Mouse (Mus musculus) Muller cell, postnatal 12 days (primary cell): ENCODE measurements around the gene Gm5617.
"Not testable (repeated sequence)": the region's sequence is repeated elsewhere in the genome, so short reads cannot be mapped to it uniquely, and the experiment has no call there.

ENCODE experiments used
- DNase-seq: peaks from one replicate; pipeline ENCODE4 v3.0.0-alpha.2; 2015; ENCODE audit errors: inconsistent ontology term

Gene Gm5617

GRCm38 (mm10) chr9:48501192-48501591 lies 6.0 kb downstream of the Gm5617 start:
- no peak for DNase-seq

DNA sequence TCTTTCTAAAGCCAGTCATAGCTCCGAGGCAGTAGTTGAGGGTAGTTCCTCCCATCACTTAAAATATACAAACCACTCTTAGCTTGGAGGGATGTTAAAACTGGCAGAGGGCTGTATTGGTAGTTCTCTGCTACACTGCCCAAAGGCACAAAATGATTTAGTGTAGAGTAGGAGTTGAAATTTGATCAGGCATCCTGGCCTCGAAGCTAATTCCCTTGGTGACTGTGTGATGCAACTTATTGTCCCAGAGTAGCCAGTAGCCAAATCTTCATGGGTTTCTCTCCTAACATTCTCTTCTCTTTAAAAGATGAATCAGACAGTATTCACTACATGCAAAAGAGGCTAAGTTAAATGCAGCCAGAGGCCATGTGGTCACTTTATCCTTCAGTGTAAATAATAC lies 7.8 kb downstream of the Gm5617 start:
- DNase-seq, result no peak

DNA sequence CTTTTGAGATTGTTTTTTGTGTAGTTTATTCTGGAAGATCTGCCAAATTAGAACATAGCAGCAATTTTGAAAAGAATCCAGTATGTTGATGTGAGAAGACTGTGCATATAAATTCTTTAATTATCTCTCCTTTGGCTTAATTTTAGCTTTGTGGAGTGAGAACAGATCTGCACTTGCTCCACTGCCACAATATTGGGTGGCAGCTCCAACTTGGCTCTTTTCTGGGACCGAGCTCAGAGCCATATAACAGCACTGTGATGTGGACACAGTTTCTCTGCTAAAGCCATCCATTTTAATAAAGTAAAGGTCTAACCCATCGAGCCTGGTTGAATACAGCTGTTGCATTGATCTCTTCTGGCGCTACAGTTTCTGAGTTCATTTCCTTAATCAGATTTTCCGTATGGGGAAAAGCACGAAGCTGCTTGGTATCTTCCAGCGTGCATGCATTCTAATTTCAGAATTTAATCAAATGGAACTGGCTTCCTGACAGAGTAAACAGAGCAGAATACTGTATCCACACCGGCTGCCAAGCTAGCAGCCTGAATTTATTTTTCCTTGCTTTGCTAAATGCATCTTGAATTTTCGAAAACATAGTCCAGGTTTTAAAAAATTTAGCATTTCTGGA lies 9.6 kb downstream of the Gm5617 start:
- DNase-seq, result no peak

- DNase-seq, result no peak
These were observed 14.9 kb downstream of the Gm5617 start for GRCm38 (mm10) chr9:48510134-48510533.

DNA sequence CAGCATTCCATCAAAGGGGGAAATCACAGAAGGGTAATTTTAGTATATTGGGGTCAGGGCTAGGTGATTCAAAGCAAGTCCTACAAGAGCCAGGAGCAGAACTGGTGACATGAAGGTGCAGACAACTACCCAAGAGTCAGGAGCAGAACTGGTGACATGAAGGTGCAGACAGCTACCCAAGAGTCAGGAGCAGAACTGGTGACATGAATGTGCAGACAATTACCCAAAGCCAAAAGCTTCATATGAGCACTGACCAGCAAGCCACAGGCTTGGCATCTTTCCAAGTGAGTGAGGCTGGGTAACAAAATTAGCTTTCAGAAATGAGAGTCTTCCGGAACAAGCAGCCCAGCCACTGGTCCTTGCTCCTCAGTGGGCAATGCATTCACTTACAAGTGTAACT lies 20.1 kb downstream of the Gm5617 start:
- peak; percentile 73 for DNase-seq

DNA sequence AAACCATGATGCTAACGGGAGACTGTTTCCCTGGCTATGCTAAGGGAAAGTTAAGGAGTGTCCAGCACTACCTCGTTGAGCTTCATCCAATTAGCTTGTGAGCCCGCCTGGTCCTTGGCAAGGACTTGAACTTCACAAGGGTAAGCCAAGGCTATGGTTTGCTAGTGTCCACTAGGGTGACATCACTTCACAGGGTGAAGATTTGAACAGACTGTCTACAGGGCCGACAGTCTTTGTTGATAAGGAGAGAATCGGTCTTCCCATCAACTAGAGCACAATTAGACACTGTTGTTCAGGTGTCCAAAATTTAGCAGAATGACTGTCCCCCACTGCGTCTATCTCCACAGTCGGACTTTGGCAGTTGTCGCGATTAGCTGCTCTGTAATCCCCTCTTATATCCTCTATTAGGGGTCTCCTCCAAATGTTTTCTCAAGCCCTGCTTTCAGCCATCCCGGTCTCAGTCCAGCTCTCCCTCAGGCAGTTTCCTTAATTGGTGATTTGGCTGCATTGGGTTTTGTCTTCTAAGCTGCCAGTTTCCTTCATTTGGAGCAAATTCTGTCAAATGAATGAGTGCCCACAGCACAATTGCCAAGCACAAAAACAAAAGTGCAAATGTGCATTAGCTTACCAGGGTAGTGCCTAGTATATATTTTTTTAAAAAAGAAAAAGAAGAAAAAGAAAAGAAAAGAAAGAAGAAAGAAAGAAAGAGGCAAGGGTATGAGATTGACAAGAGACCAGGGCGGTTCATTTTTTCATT lies 21.6 kb downstream of the Gm5617 start:
- peak; percentile 43 for DNase-seq

DNA sequence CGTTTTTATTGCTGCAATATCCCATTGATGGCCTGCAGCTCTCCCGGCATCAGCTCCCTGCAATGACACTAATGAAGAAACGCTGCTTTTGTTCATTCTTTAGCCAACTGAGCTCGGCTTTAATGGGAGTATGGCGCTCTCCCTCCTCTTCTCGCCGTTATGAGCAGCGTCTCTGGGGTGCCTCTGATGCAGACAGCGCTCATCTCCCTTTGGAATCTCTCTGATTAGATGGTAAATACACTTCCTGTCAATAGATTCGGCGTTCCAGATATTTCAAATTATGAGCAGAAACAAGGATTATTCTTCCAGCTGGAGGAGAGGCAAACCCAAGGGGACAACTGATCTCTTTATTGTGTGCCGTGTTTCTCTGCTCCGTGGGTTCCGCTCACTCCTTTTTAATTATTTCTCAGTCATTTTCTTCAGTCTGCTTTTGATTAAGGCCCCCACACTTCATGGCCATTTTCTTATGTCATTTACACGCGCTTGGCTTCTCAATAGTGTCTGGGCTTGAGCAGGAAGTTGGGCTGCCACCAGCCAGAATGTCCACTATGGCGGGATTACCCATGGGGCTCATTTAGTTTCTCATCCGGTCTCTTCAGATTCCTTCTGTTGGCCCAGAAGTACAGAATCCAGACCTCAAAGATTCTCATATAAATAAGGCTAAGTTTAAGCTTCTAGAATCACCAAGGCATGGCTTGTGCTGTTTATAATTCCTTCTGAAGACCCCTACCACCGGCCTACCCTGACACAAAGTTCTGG lies 22.3 kb downstream of the Gm5617 start:
- DNase-seq, result peak; percentile 40

DNA sequence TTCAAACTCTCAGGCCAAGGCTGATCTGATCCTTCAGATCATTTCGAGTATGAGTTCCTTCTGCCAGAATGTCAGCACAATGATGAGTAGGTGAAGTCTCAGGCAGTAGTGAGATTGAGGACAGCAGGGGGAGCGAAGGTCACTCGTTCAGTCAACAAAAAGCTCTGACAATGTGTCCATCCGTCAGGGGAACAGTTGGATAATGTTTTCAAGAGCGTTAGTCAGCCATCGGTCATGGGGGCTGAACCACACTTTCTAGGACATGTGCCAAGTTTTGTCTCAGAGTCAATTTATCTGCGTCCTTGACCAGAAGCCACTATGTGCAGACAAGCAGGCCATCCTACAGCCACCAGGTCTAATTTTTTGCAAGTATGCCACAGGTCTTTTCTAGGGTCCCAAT lies 25.2 kb downstream of the Gm5617 start:
- DNase-seq, result not testable (repeated sequence)

- DNase-seq, result no peak
These were observed 30.3 kb downstream of the Gm5617 start for GRCm38 (mm10) chr9:48525566-48525965.

- no peak for DNase-seq
These were observed 31.3 kb downstream of the Gm5617 start for GRCm38 (mm10) chr9:48526520-48526919.

GRCm38 (mm10) chr9:48531294-48531693 lies 36.1 kb downstream of the Gm5617 start:
- DNase-seq, result no peak

GRCm38 (mm10) chr9:48532203-48532602 lies 37.0 kb downstream of the Gm5617 start:
- no peak for DNase-seq

DNA sequence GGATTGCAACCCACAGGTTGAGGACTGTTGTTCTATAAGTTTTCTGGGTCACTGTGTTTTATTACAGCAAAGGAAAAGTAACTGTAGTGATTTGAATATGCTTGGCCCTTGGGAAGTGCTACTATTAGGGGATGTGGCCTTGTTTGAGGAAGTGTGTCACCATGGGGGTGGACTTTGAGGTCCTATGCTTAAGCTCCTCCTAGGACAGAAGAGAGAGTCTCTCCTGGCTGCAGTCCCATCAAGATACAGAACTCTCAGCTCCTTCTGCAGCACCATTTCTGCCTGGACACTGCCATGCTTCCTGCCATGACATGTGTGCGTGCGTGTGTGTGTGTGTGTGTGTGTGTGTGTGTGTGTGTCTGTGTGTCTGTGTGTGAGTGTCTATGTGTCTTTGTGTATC lies 37.5 kb downstream of the Gm5617 start:
- DNase-seq, result no peak

GRCm38 (mm10) chr9:48536414-48536813 lies 41.2 kb downstream of the Gm5617 start:
- peak; percentile 27 for DNase-seq

DNA sequence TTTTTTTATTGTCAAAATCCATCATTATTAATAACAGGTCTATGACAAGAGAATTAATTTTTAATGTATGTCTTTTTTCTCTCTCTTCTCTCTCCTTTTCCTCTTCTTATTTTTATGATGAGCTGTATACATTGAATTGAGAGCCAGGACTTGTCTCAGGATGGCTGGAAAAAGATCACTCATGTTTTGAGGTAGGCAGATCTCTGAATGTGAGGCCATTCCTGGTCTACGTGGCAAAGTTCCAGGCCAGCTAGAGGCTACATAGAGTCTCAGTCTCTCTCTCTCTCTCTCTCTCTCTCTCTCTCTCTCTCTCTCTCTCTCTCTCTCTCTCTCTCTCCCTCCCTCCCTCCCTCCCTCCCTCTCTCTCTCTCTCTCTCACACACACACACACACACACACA lies 42.4 kb downstream of the Gm5617 start:
- not testable (repeated sequence) for DNase-seq

- no peak for DNase-seq
These were observed 42.9 kb downstream of the Gm5617 start for GRCm38 (mm10) chr9:48538044-48538645.

DNA sequence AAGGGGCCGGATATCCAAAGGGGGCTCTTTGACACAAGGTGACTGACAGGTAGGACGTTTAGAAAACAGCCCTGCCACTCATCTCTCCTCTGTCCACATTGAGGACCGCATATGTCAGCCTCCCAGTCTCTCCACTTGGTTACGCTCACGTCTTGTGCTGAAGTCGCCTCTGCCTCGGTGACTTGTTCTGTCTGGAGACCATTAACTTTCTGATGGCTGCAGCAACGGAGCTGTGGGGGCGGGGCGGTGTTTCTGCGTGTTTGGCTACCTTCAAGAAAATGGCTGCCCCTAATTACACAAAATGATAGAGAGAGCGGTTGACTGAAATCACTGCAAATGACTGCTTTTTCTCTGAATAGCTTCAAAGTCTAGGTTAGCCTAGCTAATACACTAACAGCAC lies 43.4 kb downstream of the Gm5617 start:
- no peak for DNase-seq
